Mouse (Mus musculus) MEL (cell line): ENCODE measurements around the gene Chst13.

Source experiments
- CHD2 ChIP-seq: IDR thresholded peaks from 2 replicates; pipeline ENCODE4 v1.6.1; 2011; ENCODE audit warnings: low read length, improper control_type of control experiment
- CTCF ChIP-seq, 3 experiments: IDR thresholded peaks in 2 of 3; conservative IDR thresholded peaks in 1 of 3; 2 replicates each; pipeline ENCODE4 v1.5.1; 2011 to 2012; ENCODE audit warnings: low read length in 3 of 3, low read depth in 2 of 3, mild to moderate bottlenecking in 2 of 3, improper control_type of control experiment in 1 of 3, inconsistent platforms in 1 of 3, mixed read lengths in 1 of 3, moderate library complexity in 1 of 3; ENCODE audit not compliant: control insufficient read depth in 1 of 3, insufficient read depth in 1 of 3, poor library complexity in 1 of 3, severe bottlenecking in 1 of 3
- EP300 ChIP-seq, 2 experiments: IDR thresholded peaks; 2 replicates each; pipeline ENCODE4 v1.6.1; 2011; ENCODE audit warnings: improper control_type of control experiment in 2 of 2, low read length in 2 of 2, low read depth in 1 of 2, mild to moderate bottlenecking in 1 of 2
- MAFK ChIP-seq: IDR thresholded peaks from 2 replicates; pipeline ENCODE4 v1.6.1; 2011; ENCODE audit warnings: low read depth, mild to moderate bottlenecking, low read length, improper control_type of control experiment, borderline replicate concordance
- POLR2A ChIP-seq, 2 experiments: IDR thresholded peaks; 2 replicates each; pipeline ENCODE4 v1.6.1; 2011 to 2012; ENCODE audit warnings: low read length in 2 of 2, mild to moderate bottlenecking in 2 of 2, control low read depth in 1 of 2, improper control_type of control experiment in 1 of 2, low read depth in 1 of 2, moderate library complexity in 1 of 2; ENCODE audit not compliant: control insufficient read depth in 1 of 2, insufficient read depth in 1 of 2, poor library complexity in 1 of 2
- POLR2AphosphoS2 ChIP-seq: IDR thresholded peaks from 2 replicates; pipeline ENCODE4 v1.6.1; 2011; ENCODE audit warnings: low read length, improper control_type of control experiment
- TAL1 ChIP-seq: IDR thresholded peaks from 2 replicates; pipeline ENCODE4 v1.6.1; 2012; ENCODE audit warnings: mild to moderate bottlenecking, inconsistent platforms, low read length, moderate library complexity, mixed read lengths
- ZC3H11A ChIP-seq: IDR thresholded peaks from 2 replicates; pipeline ENCODE4 v1.6.1; 2012; ENCODE audit warnings: low read depth, mild to moderate bottlenecking, inconsistent platforms, low read length, improper control_type of control experiment
- ZNF384 ChIP-seq: IDR thresholded peaks from 2 replicates; pipeline ENCODE4 v1.6.1; 2012; ENCODE audit warnings: low read depth, mild to moderate bottlenecking, inconsistent platforms, low read length, improper control_type of control experiment

- TF ChIP-seq ZC3H11A, result no peak
- TF ChIP-seq EP300 (IDR thresholded peaks at IDR 0.05; ENCODE audit: low read depth in 1 of 2, low read length in 2 of 2), result no peak
- no peak for TF ChIP-seq POLR2A (IDR thresholded peaks at IDR 0.05; ENCODE audit: control insufficient read depth in 1 of 2, insufficient read depth in 1 of 2, low read depth in 1 of 2, low read length in 2 of 2, poor library complexity in 1 of 2)
- TF ChIP-seq CTCF (IDR thresholded peaks at IDR 0.05 in 2 of 3, conservative IDR thresholded peaks at IDR 0.05 in 1 of 3; ENCODE audit: control insufficient read depth in 1 of 3, insufficient read depth in 1 of 3, low read depth in 2 of 3, low read length in 3 of 3, poor library complexity in 1 of 3, severe bottlenecking in 1 of 3), result no peak
- TF ChIP-seq ZNF384, result no peak
- TF ChIP-seq MAFK, result no peak
- no peak for TF ChIP-seq TAL1
- no peak for TF ChIP-seq CHD2
- TF ChIP-seq POLR2AphosphoS2, result no peak
These were observed 17.4 kb upstream of the Chst13 start for GRCm38 (mm10) chr6:90342343-90342742.
